Mouse (Mus musculus) heart, adult 2 months (tissue): ENCODE measurements around the gene Cntln.

Source experiments
- CTCF ChIP-seq: fragments of 200-600 bp; IDR thresholded peaks from 2 replicates; pipeline ENCODE4 v1.8.1; 2022; ENCODE audit warnings: antibody characterized with exemption, mild to moderate bottlenecking, moderate library complexity
- POLR2A ChIP-seq: fragments of 200-500 bp; IDR thresholded peaks from 2 replicates; pipeline ENCODE4 v1.6.1; 2011; ENCODE audit warnings: mild to moderate bottlenecking, low read depth, low read length, control low read depth; ENCODE audit not compliant: insufficient read depth

GRCm38 (mm10) chr4:85010846-85011245 is 126.7 kb downstream of the Cntln start:
- TF ChIP-seq POLR2A (no peak), CTCF (no peak)
